Mouse (Mus musculus) intestine, embryonic 16.5 days (tissue): ENCODE results near the gene Cul1. TPM values are rescaled to one million over a fixed set of nuclear protein-coding genes. Genes with fewer than 3 reads are reported as not detected.
A peak's percentile ranks its signal among the peaks of the same experiment; 100 is the strongest.
"Not testable (repeated sequence)": the region's sequence is repeated elsewhere in the genome, so short reads cannot be mapped to it uniquely, and the experiment has no call there.

Source experiments
- ATAC-seq: fragments of 200-750 bp; cut with Nextera tagmentation; 2 replicates; pipeline ENCODE4 v1.8.0; 2017; ENCODE audit warnings: moderate TSS enrichment, moderate library complexity
- H3K27ac ChIP-seq: fragments of 300-500 bp; sonication (generic); 2 replicates; pipeline ENCODE4 v1.5.1; 2014; ENCODE audit warnings: mild to moderate bottlenecking, low read length
- H3K27me3 ChIP-seq: fragments of 300-500 bp; sonication (generic); replicated peaks from 2 replicates; pipeline ENCODE4 v1.6.1; 2014; ENCODE audit warnings: low read length, control low read depth, mixed read lengths; ENCODE audit not compliant: control insufficient read depth, insufficient read depth
- H3K36me3 ChIP-seq: fragments of 300-500 bp; sonication (generic); 2 replicates; pipeline ENCODE4 v1.6.1; 2014; ENCODE audit warnings: low read length, control low read depth; ENCODE audit not compliant: control insufficient read depth, insufficient read depth
- H3K4me1 ChIP-seq: fragments of 300-500 bp; sonication (generic); 2 replicates; pipeline ENCODE4 v1.6.1; 2014; ENCODE audit warnings: low read length, control low read depth, mixed read lengths; ENCODE audit not compliant: control insufficient read depth, insufficient read depth
- H3K4me2 ChIP-seq: fragments of 300-500 bp; sonication (generic); 2 replicates; pipeline ENCODE4 v1.6.1; 2014; ENCODE audit warnings: low read depth, low read length, control low read depth
- H3K4me3 ChIP-seq: fragments of 300-500 bp; sonication (generic); 2 replicates; pipeline ENCODE4 v1.5.1; 2014; ENCODE audit warnings: mild to moderate bottlenecking, low read length
- H3K9ac ChIP-seq: fragments of 300-500 bp; sonication (generic); 2 replicates; pipeline ENCODE4 v1.6.1; 2014; ENCODE audit warnings: low read depth, low read length
- H3K9me3 ChIP-seq: fragments of 300-500 bp; sonication (generic); 2 replicates; pipeline ENCODE4 v1.6.1; 2016; ENCODE audit warnings: low read length, control low read depth; ENCODE audit not compliant: control insufficient read depth
- WGBS: fragments of 180-500 bp; shearing (Covaris S2); extraction: QIAGEN DNeasy Blood & Tissue Kit; methylation state at CpG from one replicate; pipeline ENCODE4 v1.1.7; 2014; 5-methylcytosine and 5-hydroxymethylcytosine counted together
- polyA plus RNA-seq: library from polyadenylated mRNA; unstranded; fragments of >200 nt; fragmentation: Nextera tagmentation; extraction: Ambion mirVana; gene quantifications from 2 replicates; pipeline ENCODE4 v1.2.1, GENCODE M21; 2015

Gene Cul1
- polyA plus RNA-seq: 94.2 and 97.6 TPM in 2 replicates

- peaks cover 20% of the 10 kb centered on the region for H3K4me1 ChIP-seq
- H3K9ac ChIP-seq: peak within 1 kb of the TSS; percentile 100
- WGBS: 38% methylated on average over 2 of the region's 2 CpGs
- peak within 1 kb of the TSS; percentile 82 for H3K4me2 ChIP-seq
- no peaks in the 10 kb centered on the region for H3K36me3 ChIP-seq
- no peaks in the 10 kb centered on the region for H3K27me3 ChIP-seq
- peak within 1 kb of the TSS; percentile 98 for H3K27ac ChIP-seq
- no peak for ATAC-seq
- H3K9me3 ChIP-seq: no peaks in the 10 kb centered on the region
- peak within 1 kb of the TSS; percentile 98 for H3K4me3 ChIP-seq
These were observed at the start of gene Cul1 for GRCm38 (mm10) chr6:47453098-47453497. Gene Cul1 (plus strand): TSS chr6:47453398.

DNA sequence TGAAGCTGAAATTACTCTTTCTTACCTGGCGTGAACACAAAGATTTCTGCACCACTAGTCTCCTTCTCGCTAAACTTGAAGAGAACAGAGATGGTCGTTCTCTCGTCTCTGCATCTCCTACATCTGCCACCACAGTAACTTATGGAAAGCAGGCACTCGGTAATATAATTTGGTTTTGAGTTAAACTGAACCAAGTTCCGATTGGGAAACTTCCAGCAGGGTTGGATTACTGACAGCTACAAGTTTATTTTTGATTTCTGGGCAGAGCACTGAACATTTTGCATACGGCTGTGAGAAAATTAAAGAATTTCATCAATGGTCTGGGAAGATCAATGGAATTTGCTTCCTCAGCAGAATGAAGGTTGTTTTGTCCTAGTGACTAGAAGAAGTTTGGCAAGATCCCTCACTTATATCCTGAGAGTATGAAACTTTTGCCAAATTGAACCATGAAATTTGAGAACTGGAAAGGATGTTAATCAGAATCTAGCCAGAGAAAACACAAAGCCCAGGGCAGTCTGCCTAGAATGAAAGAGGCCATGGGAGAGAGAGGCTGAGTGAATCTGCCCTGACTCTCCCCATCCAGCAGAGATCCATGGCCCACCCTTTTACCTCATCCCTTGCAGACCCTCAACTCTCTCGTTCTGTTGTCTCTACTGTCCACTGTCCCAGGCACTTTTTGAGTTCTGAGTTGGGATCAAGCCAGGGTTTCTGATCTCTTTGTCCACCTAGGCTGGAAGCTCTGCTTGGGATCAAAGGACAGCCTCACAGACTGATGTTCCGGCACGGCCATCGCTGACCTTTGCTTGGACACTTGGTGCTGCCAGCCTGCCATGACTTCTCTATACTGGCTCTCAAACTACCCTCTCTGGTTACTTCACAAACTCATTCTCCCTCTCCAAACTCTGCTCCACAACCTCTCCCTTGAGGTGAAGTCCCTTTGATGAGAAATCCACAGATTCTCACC is 48.5 kb upstream of the Cul1 start:
- no peak overlapping the region; the same call in 1 of the 2 replicates for H3K27ac ChIP-seq
- no peak for ATAC-seq
- WGBS: 79% methylated on average over 11 of the region's 11 CpGs

GRCm38 (mm10) chr6:47412886-47413606 is 40.2 kb upstream of the Cul1 start:
- H3K27me3 ChIP-seq: no peaks in the 10 kb centered on the region
- no peak overlapping the region for H3K9ac ChIP-seq
- H3K4me3 ChIP-seq: no peak overlapping the region
- no peaks in the 10 kb centered on the region for H3K9me3 ChIP-seq
- H3K4me2 ChIP-seq: no peak overlapping the region
- 32% methylated on average over 4 of the region's 4 CpGs for WGBS
- no peak overlapping the region for H3K27ac ChIP-seq
- no peak for ATAC-seq
- H3K4me1 ChIP-seq: no peaks in the 10 kb centered on the region
- H3K36me3 ChIP-seq: no peaks in the 10 kb centered on the region

More for the DNA sequence above, 48.5 kb upstream of the Cul1 start:
- H3K9ac ChIP-seq: no peak overlapping the region
- H3K4me3 ChIP-seq: no peak overlapping the region
- no peaks in the 10 kb centered on the region for H3K36me3 ChIP-seq
- no peaks in the 10 kb centered on the region for H3K9me3 ChIP-seq
- H3K27me3 ChIP-seq: no peaks in the 10 kb centered on the region
- no peak overlapping the region for H3K4me2 ChIP-seq
- no peaks in the 10 kb centered on the region for H3K4me1 ChIP-seq

GRCm38 (mm10) chr6:47413656-47414055 is 39.5 kb upstream of the Cul1 start:
- no peak overlapping the region for H3K27ac ChIP-seq
- no peaks in the 10 kb centered on the region for H3K9me3 ChIP-seq
- WGBS: 59% methylated on average over 2 of the region's 2 CpGs
- H3K27me3 ChIP-seq: no peaks in the 10 kb centered on the region
- H3K4me1 ChIP-seq: no peaks in the 10 kb centered on the region
- H3K36me3 ChIP-seq: no peaks in the 10 kb centered on the region
- no peak overlapping the region for H3K4me2 ChIP-seq
- H3K4me3 ChIP-seq: no peak overlapping the region
- ATAC-seq: no peak
- H3K9ac ChIP-seq: no peak overlapping the region

DNA sequence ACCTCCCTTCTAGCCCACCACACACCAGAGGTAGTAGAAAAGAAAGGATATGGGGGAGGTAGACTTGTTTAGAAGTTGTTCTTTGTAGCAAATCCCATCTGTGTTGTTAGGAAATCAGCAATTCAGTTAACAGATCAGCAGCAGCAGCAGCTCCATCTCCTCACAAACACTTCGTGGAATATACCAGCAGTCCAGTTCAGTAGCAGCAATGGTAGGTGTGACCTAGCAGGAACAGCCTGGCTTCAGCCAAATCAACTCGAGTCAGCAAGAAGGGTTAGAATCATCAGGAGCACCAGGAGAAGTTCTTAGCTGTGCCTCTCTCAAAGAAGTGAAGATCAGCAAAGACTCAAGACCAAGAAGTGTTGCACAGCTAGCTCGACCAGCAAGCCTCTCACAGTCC is 34.5 kb upstream of the Cul1 start:
- Histone ChIP-seq H3K36me3 (no peaks in the 10 kb centered on the region), H3K27ac (no peak overlapping the region), H3K4me1 (no peaks in the 10 kb centered on the region), H3K9ac (no peak overlapping the region), H3K27me3 (no peaks in the 10 kb centered on the region), H3K9me3 (no peaks in the 10 kb centered on the region), H3K4me3 (no peak overlapping the region), H3K4me2 (no peak overlapping the region)
- 68% methylated on average over 3 of the region's 3 CpGs for WGBS
- ATAC-seq: no peak

- no peak for ATAC-seq
- H3K4me3 ChIP-seq: no peak overlapping the region
These were observed 33.0 kb upstream of the Cul1 start for GRCm38 (mm10) chr6:47420156-47420555.

DNA sequence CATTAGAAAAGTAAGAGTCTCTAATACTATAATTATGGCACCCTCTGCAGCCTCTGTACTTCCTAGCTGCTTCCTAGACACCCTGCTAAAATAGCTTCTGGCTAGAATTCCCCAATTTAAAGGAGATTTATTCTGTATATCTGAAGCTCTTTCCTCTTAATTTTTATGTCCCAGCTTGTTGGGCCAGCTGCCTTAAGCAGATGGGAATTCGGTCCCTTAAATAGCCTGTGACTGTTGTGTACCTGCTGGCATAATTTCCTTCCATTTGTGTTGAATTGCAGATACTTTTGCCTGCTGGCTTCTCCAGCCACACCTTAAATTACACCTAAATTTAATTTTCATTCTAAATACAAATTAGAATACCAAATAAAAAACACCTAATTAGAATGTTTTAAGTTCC is 32.0 kb upstream of the Cul1 start:
- WGBS: 86% methylated on average over 1 of the region's 1 CpGs
- Histone ChIP-seq H3K27me3 (no peaks in the 10 kb centered on the region), H3K4me1 (no peaks in the 10 kb centered on the region), H3K4me2 (no peak overlapping the region), H3K9ac (no peak overlapping the region), H3K27ac (no peak overlapping the region), H3K36me3 (no peaks in the 10 kb centered on the region), H3K9me3 (no peaks in the 10 kb centered on the region), H3K4me3 (no peak overlapping the region)
- no peak for ATAC-seq

More at GRCm38 (mm10) chr6:47420156-47420555, 33.0 kb upstream of the Cul1 start:
- Histone ChIP-seq H3K9me3 (no peaks in the 10 kb centered on the region), H3K36me3 (no peaks in the 10 kb centered on the region), H3K4me1 (no peaks in the 10 kb centered on the region), H3K9ac (no peak overlapping the region), H3K4me2 (no peak overlapping the region), H3K27me3 (no peaks in the 10 kb centered on the region), H3K27ac (no peak overlapping the region)

DNA sequence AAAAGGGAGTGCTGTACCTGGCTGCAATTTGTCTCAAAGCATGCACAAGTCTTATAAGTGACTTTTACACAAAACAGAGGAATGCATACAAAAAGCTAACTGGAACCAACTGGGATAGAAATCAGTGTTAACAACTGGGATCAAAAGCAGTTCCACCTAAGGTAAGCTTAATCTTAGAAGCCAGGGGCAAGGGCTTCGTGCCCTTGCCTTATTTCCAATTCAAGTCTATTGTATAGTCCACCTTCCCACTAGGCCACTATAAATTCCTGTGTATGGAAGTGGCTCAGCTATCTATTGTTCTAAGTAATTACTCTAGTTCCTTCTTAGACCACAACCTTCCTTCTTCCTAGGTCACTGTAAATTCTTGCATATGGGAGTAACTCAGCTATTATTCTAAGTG is 27.1 kb upstream of the Cul1 start:
- Histone ChIP-seq H3K36me3 (no peaks in the 10 kb centered on the region), H3K4me1 (no peaks in the 10 kb centered on the region), H3K4me3 (no peak overlapping the region), H3K27me3 (no peaks in the 10 kb centered on the region), H3K9ac (no peak overlapping the region), H3K27ac (no peak overlapping the region), H3K4me2 (no peak overlapping the region), H3K9me3 (no peaks in the 10 kb centered on the region)
- no peak for ATAC-seq
- 74% methylated on average over 1 of the region's 1 CpGs for WGBS

DNA sequence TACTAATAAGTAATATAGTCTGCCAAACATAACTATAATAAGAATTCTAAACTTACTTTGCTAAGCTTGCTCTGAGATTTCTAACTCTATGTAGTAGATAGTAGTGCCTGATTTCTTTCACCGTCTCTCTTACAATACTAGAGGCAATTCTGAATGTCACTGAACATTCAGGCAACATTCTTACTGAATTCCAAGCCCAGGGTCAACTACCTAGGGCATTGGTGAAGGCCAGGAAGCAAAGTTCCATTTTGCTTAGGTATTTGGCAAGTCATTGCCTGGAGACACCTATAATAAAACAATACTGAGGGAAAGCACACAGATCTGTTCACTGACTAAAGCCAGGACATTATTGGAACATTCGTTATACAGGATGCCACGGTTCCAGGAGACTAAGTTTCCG is 26.6 kb upstream of the Cul1 start:
- H3K4me2 ChIP-seq, ATAC-seq, H3K36me3 ChIP-seq, H3K4me3 ChIP-seq, H3K4me1 ChIP-seq, H3K9ac ChIP-seq, H3K9me3 ChIP-seq, H3K27me3 ChIP-seq, H3K27ac ChIP-seq: not testable (repeated sequence)
- WGBS: 84% methylated on average over 4 of the region's 4 CpGs
